Mouse (Mus musculus) layer of hippocampus, adult 18-20 months (tissue): ENCODE results near the gene Kcnj10. TPM values are rescaled to one million over a fixed set of nuclear protein-coding genes. Genes with fewer than 3 reads are reported as not detected.

Experiments used
- DNase-seq, 2 experiments: peaks; one replicate each; pipeline ENCODE4 v3.0.0; 2022; ENCODE audit warnings: low spot score in 2 of 2
- total RNA-seq, 2 experiments: library from RNA; stranded (reverse); gene quantifications; 2 replicates each; pipeline ENCODE4 v1.2.3; 2021

The Kcnj10 gene
- total RNA-seq, 2 experiments from 2014 or later, result 82.6 to 88.4 TPM

- peak in 1 of 2 experiments; percentile 78 for DNase-seq
Measured at GRCm38 (mm10) chr1:172311921-172312767, 28.9 kb upstream of the Kcnj10 start.

DNA sequence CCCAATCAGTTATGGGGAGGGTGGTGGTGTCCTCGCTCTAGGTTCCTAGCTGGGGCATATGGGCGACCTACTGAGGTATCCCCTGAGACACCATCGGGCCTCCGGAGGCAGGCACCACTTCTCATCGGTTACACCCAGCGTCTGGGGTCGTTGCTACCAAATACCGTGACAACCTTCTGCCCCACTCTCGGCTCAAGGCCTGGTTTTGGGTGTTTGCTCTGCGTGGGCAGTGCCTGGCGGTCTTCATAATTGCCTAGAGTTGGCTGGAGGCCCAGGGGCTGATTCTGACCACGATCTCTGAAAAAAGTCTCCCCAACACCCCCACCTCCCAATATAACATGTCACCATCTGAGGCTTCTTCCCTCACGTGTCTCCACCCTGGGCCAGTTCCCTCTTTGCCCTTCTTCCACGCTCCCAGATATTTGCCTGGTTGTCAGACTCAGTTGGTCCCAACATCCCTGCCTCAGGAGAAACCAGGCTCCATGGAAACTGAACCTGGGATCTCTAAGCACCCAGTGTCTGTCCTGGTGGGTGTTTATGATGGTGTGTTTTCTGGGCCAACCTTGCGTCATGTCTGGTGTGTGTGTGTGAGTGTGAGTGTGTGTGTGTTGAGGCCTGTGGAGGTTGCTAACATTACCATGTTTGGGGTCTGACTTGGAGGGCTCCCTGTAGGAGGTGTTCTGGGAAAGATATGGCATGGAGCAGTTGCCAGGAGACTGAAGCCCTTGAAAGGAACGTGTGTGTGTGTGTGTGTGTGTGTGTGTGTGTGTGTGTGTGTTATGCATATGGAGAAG lies 28.0 kb upstream of the Kcnj10 start:
- DNase-seq, result peak in 1 of 2 experiments; percentile 85

- peak in 1 of 2 experiments; percentile 59 for DNase-seq
Measured at GRCm38 (mm10) chr1:172313613-172314411, 27.2 kb upstream of the Kcnj10 start.

GRCm38 (mm10) chr1:172314911-172315310 lies 26.1 kb upstream of the Kcnj10 start:
- DNase-seq, result no peak

GRCm38 (mm10) chr1:172317431-172317830 lies 23.6 kb upstream of the Kcnj10 start:
- no peak for DNase-seq

- no peak for DNase-seq
Measured at GRCm38 (mm10) chr1:172317946-172318345, 23.1 kb upstream of the Kcnj10 start.

GRCm38 (mm10) chr1:172318424-172319035 lies 22.5 kb upstream of the Kcnj10 start:
- no peak for DNase-seq

- DNase-seq, result no peak
Measured at GRCm38 (mm10) chr1:172319346-172319745, 21.7 kb upstream of the Kcnj10 start.

GRCm38 (mm10) chr1:172319921-172320411 lies 21.0 kb upstream of the Kcnj10 start:
- no peak for DNase-seq

GRCm38 (mm10) chr1:172322725-172323124 lies 18.3 kb upstream of the Kcnj10 start:
- DNase-seq, result peak in 1 of 2 experiments; percentile 11

- DNase-seq, result no peak
Measured at GRCm38 (mm10) chr1:172323298-172323697, 17.7 kb upstream of the Kcnj10 start.

DNA sequence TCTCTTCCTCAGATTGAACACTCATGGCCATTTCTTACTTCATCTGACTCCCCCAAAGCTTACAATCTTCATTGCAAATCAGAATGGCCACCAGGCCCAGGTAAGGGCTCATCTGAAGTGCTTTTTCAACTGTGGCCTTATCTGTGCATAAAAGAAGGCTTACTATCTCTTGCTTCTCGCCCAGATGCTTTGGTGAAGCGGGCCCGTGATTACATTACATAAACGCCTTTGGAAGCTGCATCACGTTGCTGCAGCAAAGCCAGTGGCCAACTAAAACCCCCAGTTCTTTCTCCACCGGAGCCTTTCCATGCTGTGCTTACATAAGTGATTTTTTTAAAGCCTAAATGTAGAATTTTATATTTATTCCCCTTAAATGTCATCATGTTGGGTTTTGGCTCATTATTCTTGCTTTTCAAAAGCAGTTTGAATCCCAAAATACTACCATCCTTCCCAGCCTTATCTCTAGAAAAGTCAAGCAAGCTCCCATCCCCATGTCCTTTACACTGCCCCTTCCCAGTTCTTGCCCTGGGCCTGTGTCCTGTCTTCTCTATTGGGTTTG lies 17.1 kb upstream of the Kcnj10 start:
- peak in 1 of 2 experiments; percentile 80 for DNase-seq

- peak in 1 of 2 experiments; percentile 85 for DNase-seq
Measured at GRCm38 (mm10) chr1:172324725-172325124, 16.3 kb upstream of the Kcnj10 start.

DNA sequence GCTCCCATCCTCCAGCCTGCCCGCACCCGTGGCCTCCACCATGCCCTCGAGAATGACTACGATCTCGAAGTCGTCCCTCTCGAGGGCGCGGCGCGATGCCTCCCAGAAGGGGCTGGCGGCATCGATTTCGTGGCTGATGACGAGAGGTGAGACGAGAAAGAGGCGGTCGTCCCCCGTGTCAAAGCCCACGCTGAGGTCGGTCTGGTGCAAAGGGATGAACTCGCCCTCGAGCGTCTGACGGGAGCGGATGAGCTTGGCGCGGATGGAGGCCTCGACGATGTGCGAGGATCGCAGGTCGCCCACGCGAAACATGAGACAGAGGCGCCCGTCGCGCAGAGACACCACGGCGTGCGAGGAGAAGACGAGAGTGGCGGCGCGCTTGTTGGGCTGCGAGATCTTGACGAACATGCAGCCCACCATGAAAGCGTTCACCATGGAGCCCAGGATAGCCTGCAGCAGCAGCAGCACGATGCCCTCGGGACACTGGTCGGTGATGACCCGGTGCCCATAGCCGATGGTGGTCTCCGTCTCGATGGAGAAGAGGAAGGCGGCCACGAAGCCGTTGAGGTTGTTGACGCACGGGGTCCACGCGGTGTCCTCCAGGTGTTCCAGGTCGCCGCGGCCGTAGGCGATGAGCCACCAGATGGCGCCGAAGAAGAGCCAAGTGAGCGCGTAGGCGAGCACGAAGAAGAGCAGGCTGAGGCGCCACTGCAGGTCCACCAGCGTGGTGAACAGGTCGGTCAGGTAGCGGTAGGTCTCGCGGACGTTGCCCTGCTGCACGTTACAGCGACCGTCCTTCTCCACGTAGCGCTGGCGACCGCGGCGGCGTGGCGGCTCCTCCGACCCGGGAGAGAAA lies 15.1 kb upstream of the Kcnj10 start:
- DNase-seq, result peak in 1 of 2 experiments; percentile 70

DNA sequence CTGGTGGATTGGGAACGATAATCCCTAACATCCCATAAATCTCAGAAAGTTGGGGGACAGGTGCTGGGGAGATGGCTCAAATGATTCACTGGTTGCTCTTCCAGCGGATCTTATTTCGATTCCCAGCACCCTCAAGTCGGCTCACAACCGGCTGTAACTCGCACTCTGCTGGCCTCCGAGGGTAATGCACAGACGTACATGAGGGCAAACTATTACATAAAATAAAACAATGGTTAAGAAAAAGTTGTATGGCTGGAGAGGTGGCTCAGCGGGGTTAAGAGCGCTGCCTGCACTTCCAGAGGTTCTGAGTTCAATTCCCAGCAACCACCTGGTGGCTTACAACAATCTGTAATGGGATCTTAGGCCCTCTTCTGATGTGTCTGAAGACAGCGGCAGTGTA lies 14.3 kb upstream of the Kcnj10 start:
- no peak for DNase-seq

DNA sequence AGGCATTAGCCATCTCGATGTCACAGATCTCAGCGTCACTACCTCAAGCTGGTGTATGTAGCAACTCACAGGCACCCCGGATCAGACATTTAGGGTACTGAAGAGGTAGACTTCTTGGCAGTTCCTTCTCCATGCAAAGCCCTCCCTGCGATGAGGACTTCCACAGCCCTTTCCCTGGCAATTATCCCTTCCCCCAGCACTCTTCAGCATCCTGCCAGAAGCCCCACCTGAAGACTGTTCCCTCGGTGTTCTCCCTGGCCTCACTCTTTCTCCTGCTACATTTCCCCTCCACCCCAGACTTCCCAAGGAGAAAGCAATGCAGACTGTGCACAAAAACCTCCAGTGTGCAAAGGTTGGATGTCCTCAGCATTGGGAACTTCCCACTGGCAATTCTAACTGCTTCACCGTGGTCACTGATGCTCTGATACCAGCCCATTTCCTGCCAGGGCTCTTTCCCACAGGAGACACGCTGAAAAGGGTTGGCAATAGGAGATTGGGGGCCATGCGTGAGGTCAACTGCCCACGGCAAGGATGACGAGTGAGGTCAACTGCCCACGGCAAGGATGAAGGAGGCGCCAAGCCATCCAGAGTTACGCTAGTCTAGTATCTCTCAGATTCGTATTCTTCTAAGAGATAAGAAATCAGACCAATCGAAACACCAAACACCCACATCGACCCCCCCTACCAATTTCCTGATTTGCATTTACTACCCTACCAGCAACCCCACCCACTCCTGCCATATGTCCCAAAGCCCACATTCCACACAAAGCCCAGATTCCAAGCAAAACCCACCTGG lies 13.6 kb upstream of the Kcnj10 start:
- peak in 1 of 2 experiments; percentile 82 for DNase-seq

DNA sequence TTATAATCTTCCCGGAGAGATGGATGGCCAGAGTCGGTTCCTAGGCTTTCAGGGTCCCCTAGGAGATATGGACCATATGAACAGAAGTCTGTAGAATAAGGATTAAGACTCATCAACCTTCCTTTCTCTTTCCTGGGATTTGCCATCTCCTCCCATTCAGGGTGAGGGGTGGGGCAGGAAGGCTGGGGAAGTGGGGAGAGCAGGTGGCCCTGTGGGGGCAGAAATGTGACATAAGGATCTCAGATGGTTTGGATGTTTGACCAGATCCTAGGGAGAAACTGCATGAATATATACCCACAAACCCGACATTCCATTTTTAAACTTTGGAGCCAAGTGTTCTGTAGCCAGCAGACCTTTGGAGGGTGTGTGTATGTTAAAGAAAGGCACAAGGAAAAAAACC lies 13.0 kb upstream of the Kcnj10 start:
- no peak for DNase-seq

DNA sequence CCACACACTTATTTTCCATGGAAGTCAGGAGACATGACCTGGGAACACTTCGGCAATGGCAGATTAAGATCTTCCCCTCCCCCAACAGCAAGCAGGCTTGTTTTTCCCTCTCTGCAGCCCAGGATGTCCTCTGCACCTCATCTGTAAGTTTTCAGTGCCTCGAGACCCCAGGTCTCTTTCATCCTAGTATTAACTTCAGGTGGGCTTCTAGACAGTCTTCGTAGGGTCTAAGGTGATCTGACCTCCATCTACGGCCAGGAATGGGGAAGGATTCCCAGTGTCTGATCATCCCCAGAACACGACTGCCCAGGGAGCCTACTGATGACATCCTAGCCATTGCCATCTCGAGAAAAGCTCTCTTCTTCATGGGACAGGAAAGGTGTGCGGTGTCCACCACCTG lies 12.5 kb upstream of the Kcnj10 start:
- no peak for DNase-seq

DNA sequence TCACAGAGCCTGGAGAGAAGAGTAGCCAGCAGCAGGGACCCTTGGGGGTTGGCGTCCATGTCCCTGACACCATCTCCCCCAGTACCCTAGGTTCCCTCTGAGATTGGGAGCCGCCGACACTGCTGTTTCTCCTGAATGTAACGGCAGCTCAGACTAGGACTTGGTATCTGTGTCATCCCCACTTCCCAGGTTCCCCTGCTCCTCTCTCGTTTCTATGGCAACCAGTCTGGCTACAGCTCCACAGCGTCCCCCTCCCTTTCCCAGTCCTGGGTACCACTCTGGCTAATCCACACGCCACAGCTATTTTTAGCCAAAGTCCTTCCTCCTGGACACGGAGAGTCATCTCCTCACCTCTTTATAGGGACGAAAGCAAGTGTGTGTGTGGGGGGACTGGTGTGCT lies 11.9 kb upstream of the Kcnj10 start, which contains the start of gene Kcnj9:
Kcnj9 (minus strand) TSS at position 188 of the 400 bp plus-strand sequence.
- peak; percentile 83 to 91 for DNase-seq
